Mouse (Mus musculus): ENCODE data around the gene Tsc2.

Gene Tsc2

DNA sequence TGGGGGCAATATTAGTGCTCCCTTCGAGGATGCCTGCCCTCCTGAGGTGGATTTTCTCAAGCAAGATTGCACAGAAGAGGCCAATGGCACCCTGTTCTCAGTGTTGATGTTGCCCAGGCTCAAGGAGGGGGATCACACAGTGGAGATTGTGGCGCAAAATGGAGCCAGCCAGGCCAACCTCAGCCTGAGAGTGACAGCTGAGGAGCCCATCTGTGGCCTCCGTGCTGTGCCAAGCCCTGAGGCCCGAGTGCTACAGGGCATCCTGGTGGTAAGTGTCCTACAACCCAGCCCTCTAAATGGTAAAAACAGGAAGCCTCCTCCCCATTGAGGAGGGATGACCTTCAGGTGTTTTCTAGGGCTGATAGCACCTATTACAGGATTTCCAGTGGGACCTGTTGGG lies 62.6 kb downstream of the Tsc2 start:
- no peak for DNase-seq (ENCODE audit: low read depth, low spot score)

DNA sequence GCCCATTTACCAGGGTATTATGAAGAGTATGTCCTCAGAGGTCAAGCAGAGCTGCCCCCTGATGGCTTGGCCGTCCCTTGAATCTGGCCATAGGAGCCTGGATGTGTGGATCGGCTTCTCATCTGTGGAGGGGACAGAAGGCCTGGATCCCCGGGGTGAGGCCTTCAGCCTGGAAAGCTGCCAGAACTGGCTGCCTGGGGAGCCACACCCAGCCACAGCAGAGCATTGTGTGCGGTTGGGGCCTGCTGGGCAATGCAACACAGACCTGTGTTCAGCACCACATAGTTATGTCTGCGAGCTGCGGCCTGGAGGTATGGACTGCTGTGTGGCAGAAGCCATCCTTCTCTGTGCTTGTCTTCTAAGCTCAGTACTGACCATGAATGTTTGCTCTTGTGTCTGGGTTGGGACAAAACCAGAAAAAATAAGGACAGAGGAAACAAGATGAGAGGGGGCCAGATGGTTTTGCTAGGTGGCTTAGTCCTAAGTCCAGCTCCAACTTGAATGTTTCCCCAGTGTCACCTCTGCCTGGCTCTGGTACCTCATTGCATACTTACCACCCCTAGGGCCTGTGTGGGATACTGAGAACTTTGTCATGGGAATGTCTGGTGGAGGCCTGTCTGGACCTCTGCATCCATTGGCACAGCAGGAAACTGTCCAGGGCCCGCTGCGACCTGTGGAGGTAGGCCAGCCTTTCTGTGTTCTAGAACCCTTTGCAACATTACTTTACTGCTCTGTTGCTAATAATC lies 65.2 kb downstream of the Tsc2 start:
- DNase-seq (ENCODE audit: low read depth, low spot score), result no peak

DNA sequence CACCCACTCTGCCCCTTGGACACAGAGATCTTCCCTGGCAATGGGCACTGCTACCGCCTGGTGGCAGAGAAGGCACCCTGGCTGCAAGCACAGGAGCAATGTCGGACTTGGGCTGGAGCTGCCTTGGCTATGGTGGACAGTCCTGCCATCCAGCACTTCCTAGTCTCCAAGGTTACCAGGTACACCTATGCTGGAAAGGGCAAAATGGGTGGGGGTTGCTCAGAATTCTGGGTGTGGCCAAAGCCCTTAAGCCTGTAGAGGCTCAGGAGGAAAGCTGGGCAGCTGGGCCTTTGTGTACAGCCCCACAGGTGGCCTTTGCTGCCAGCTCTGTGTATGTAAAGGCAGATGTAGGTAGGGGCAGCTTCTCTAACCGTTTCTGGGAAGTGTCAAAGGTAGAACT lies 66.6 kb downstream of the Tsc2 start:
- DNase-seq (ENCODE audit: low read depth, low spot score), result no peak

DNA sequence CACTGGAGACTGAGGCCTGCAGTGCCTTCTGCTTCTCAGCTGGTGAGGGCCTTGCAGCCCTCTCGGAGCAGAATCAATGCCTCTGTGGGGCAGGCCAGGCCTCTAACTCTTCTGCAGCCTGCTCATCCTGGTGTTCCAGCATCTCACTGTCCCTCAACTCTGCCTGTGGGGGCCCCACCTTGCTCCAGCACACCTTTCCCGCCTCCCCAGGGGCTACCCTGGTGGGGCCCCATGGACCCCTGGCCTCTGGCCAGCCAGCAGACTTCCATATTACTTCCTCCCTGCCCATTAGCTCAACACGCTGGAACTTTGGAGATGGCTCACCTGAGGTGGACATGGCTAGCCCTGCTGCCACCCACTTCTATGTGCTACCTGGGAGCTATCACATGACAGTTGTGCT lies 67.3 kb downstream of the Tsc2 start:
- DNase-seq (ENCODE audit: low read depth, low spot score), result no peak

DNA sequence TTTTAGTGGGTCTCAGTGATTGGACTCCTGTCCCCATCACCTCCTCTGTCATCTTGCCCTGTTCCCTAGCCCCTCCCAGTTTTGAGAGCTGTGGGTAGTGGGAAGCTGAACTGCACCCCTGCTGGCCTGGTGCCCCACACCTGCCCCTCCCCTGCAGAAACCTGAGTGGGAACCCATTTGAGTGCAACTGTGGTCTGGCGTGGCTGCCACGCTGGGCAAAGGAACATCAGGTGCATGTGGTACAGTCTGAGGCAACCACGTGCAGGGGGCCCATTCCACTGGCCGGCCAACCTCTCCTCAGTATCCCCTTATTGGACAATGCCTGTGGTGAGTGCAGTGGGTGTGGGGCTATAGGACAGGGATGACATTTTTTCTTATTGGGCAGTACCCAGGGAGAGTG lies 68.0 kb downstream of the Tsc2 start:
- DNase-seq (ENCODE audit: low read depth, low spot score), result no peak

DNA sequence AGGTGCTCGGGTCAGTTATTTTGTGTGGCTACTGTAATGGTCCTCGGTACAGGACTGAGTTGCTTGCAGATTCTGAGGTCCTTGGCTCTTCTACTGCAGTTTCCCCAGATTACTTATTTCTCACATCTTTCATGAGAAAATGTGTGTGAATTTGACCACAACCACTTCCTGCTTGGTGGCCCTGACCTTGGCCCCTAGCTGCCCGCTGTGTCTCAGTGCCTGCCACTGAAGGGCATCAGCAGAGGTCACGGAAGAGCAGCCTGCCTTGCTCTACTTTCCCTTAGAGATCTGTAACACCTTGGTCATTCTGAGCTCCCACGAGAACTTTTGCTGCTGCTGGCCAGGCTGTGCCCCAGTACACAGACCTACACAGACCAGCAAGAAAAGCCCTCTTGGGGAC lies 68.8 kb downstream of the Tsc2 start:
- no peak for DNase-seq (ENCODE audit: low read depth, low spot score)

DNA sequence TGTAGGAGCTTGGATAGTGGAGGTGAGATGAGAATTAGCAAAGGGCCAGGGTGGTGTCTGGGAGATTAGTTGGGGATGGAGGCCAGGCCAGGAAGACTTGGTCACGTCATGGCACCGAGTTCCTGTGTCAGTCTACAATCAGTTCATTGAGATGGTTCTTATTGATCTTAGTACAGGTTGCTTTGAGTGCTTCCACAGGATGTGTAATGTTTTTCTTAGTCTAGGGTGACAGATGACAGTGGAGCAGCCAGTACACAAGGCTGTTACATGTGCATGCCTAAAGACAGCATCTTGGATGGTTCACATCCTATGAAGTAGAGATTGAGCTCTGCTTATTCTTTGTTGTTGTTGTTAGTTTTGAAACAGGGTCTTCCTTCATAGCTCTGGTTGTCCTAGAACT lies 70.8 kb downstream of the Tsc2 start:
- DNase-seq (ENCODE audit: low read depth, low spot score), result no peak

DNA sequence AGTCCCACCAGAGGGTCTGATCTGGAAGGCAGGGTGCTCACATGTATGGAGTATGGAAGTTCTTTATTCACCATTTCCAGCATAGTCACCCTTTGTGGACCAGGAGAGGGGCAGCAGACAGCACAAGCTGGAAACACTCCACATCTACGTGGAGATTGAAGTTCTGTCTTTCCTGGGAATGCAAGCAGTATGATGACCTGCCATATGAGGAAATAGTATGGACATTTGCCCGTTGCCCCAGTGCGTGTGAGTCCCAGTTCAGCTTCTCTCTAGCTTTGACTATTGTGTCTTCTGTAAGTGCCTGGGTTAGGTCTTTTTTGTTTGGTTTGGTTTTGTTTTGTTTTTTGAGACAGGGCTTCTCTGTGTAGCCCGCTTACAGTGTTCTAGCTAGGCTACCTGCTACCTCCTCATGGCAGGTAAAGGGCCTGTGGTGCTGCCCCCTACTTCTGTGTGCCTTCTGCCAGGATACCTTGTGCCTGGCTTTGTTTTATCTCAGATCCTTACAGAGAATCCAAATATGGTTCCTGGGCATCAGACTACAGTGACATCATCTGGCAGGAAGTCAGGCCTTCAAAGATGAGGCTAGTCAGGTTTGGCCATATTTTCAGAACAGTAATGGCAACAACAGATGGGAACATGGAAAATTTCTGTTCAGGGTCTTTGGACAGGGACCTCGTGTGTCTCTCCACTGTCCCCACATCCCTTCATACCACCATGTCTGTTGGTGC lies 72.0 kb downstream of the Tsc2 start:
- DNase-seq (ENCODE audit: low read depth, low spot score), result no peak

DNA sequence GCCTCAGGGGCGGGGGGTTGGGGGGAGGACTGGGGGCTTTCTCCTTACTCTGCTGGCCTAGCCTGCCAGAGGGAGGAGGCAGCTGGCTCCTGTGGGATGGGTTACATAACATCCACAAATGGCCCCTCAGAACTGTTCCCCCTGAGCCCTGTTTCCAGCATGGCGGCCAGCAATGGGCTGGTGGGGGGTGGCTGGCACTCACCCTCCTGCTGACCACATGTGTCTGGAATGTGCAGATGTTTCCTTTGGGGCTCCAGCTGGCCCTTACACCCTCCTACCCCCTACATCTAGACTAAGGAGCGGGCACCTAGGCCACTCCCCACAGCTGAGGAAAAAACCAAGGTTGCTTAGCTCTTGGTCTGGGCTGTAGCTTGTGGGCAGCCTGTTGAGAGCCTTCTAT lies 73.3 kb downstream of the Tsc2 start:
- DNase-seq (ENCODE audit: low read depth, low spot score), result no peak

DNA sequence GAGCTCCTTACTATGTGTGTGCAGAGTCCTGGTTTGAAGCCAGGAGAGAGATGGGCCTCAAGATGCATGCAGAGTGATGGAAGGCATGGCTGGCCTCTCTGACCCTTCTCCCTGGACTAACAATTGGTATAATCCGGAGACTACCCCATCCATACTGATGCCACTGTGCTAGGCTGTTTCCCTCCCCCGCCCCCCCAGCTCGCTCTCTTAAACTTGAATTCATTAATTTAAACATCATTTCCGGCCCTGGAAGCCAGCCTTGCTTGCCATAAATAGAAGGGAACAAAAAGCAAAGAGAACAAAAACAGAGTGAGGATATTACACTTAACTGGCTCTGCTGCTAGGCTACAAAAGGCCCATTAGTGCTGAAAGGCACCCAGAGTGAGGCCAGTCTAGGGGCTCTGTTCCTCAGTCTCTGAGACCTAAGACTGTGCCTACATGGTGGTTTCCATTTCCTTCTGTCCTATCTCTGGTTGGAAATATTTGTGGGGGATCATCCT lies 73.8 kb downstream of the Tsc2 start:
- DNase-seq (ENCODE audit: low read depth, low spot score), result no peak

DNA sequence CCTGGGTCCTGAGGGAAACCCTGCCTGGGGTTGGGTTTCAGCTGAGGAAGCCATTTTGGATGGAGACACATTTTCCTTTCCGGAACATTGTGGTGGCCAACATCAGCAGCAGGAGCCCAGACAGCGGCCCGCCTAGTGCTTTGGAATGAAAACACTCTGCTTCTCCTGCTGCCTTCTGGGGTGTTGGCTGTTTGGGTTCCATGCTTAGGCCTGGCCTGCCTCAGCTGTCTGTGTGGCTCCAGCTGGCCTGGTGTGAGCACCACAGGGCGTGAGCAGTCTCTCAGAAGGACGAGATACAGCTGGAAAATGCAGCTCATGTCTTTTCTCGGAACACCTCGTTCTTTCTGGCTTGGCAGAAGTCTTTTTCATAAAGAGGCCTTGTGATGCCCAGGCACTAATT lies 75.3 kb downstream of the Tsc2 start:
- no peak for DNase-seq (ENCODE audit: low read depth, low spot score)

DNA sequence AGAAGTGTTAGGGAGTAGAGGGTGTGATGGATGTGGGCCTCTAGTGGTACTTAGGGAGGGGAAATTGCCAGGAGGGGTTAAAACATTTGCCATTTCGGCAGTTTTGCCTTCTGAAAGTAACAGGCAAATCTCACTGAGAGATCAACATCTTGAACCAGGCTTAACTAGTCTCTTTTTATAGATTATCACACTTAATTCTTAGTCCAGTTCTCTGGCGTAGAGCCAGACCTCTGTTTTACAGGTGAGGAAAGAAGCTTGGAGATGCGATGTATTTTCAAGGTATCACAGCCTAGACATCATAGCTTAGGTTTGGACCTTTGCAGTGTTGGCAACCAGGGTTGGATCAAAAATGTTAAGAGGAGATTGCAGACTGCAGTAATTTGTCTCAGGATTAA lies 81.4 kb downstream of the Tsc2 start:
- DNase-seq (ENCODE audit: low read depth, low spot score), result no peak

DNA sequence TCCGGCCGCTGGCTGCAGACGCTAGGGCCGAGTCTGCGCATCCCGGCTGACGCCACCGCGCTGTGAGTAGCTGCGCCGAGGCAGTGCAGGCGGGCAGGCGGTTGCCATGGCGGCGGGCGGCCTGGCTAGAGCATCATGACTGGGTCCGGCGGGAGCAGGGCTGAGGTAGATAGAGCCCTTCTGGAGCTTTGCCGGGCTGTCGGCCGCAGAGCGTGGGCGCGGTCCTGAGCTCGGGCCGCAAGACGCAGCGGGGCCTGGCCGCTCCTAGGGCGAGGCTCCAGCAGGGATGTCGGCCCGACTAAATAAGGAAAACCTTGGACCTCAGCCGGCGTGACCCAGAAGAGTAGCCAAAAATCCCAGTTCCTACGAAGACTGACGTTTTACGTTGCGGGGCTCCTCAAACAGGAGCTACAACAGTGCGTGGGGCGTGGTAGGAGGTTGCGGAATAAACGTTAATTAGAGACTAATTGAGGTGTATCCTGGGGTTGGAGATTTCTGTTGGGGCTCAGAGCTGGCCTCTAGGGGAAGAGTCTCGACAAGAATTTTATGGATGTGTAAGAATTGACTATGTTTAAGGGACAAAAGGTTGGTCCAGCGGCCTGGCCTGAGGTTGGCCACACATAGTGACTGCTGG lies 81.9 kb downstream of the Tsc2 start:
- DNase-seq (ENCODE audit: low read depth, low spot score), result no peak

DNA sequence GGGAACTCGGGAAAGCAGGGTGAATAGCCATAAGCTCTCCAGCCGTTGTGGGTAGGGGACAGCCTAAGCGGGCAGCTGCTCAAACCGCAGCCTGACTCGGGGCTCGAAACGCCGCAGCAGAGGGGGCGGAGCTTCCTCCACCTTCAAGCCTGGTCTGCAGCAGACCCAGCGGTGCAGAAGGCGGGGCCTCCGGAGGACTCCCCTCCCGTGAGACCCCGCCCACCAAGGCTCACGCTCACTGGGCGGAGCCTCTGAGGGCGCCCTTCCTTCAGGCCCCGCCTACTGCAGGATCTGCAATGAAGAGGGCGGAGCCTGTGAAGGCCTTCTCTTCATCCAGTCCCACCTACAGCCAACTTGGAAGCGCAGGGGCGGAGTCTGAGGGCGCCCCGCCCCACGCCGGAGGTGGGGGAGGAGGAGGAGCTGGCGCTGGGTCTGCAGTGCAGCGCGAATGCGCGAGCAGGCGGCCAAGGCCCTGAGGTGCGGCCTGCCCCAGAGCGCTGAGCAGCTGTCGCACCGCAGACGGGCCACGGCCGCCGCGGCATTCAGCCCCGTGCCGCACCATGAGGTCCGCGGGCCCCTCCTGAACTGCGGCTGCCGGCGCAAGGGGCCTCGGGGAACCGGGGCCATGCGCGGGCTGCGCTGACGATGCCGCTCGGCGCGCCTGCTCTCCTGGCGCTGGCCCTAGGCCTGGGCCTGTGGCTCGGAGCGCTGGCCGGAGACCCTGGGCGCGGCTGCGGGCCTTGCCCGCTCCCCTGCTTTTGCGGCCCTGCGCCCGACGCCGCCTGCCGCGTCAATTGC lies 82.6 kb downstream of the Tsc2 start, which contains the start of gene Pkd1:
Gene Pkd1, plus strand, starts transcription at position 217 of the 798 bp plus-strand sequence.
- DNase-seq (ENCODE audit: low read depth, low spot score), result peak; percentile 99

DNA sequence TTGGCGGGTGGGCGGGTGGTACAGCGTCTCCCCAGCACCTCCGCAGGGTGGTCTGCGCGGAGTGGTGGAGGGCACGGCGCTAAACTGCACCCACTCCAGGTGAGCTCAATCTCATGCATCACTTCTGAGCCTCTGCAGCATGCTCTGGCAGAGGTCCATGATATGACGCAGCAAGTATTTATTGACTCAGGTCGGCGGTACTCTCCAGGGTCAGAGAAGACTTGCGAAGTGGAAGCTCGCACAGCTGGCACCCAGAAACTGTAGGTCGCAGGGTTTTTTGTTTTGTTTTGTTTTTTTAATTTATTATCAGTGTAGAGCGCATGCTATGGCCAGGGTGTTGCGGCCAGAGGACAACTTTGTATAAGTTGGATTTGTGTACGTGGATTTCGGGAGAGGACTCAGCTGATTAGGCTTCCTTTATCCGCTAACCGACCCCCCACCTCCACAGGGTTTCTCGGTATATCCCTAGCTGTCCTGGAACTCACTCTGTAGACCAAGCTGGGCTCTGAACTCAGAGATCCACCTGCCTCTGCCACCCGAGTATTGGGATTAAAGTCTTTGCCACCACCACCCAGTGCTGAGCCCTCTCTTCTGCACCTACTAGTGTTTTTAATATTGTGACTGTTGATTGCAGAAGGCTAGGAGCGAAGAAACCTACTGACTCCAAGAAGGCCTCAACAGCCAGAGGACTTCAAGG lies 83.4 kb downstream of the Tsc2 start:
- no peak for DNase-seq (ENCODE audit: low read depth, low spot score)

DNA sequence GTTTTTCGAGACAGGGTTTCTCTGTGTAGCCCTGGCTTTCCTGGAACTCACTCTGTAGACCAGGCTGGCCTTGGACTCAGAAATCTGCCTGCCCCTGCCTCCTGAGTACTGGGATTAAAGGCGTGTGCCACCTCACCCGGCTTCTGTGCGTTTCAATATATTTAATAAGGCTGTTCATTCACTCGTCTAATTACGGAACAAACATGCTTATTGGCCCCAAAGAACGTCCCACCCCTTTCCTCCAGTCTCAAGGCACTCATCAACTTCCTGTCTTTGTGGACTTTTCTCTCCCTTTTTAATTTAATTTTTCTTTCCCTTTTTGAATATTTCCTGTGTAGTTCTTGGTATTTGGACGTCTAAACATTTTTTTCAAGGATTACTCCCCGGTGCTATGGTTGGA lies 84.0 kb downstream of the Tsc2 start:
- DNase-seq (ENCODE audit: low read depth, low spot score), result no peak

DNA sequence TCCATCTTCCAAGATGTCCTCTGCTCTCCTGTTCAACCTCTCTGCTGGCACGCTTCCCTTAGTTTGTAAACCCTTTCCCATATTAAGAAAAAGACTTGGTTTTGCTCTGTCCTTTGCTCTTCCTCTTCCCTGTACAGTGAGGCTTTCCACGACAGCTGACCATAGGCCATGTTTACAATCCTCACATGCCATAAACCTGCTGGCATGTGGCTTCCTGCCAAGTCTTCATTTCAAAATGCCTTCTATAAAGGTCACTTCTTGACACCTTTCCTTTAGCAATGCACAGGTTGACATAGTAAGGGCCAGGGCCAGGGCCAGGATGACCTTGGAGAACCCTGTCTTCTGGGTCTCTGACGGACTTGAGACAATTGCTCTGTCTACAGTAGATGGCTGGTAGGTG lies 86.2 kb downstream of the Tsc2 start:
- no peak for DNase-seq (ENCODE audit: low read depth, low spot score)

Measured in WW6 (cell line).